Mouse (Mus musculus) embryonic fibroblast, embryonic 13.5 days (primary cell): ENCODE measurements around the gene Alox5ap.

ENCODE experiments used
- CTCF ChIP-seq: IDR thresholded peaks from 2 replicates; pipeline ENCODE4 v1.5.1; 2011; ENCODE audit warnings: mild to moderate bottlenecking, control low read depth, low read length, moderate library complexity, borderline replicate concordance; ENCODE audit not compliant: insufficient read depth
- POLR2A ChIP-seq: IDR thresholded peaks from 2 replicates; pipeline ENCODE4 v1.6.1; 2011; ENCODE audit warnings: low read depth, mild to moderate bottlenecking, control low read depth, low read length, moderate library complexity

DNA sequence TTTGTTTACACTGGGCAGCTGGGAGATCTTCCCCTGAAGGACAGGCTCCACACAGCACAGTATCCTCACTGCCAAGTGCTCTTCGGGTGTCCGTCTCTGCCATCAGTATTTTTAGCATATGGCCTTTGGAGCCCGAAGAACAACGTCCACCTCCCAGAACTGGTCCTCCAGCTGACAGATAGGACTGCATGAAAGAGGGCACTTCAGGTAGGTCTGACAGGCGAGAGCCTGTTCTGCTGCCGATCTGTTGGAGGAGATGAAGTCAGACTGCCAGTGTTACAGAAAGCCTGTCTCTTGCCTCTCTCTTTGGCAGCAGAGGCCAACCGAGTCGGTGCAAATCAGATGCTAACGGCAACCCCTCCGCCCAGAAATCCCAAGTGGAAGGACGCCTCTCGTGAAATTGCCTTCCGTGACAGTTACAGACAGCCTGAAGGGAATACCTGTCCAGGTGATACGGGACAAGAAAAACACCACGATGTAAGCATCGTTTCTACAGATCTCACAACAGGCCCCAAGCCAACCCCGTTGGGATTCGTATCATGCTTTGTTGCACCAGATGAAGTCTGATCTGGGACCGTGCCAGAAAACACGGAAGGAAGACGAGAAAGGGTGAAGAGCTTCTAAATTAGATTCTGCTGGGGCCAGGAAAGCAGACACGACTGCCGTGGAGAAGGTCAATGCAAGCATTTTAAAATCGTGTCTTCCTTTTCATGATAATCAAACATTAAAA is 27.2 kb upstream of the Alox5ap start:
- TF ChIP-seq CTCF, result no peak
- TF ChIP-seq POLR2A, result no peak
